Mouse (Mus musculus) left cerebral cortex, adult 2 months (tissue): ENCODE measurements at regions not wholly inside any gene's neighbourhood (a gene's known extent, or its start where the extent isn't known, plus 50 kb on each side); places are given as distances from the start of the nearest gene placed in this dataset.
A peak's percentile ranks its signal among the peaks of the same experiment; 100 is the strongest.
"Not testable (repeated sequence)": the region's sequence is repeated elsewhere in the genome, so short reads cannot be mapped to it uniquely, and the experiment has no call there.

ENCODE experiments used
- DNase-seq, 2 experiments: peaks; one replicate each; pipeline ENCODE4 v3.0.0; 2021 to 2022; ENCODE audit warnings: low spot score in 2 of 2, mixed read lengths in 1 of 2; ENCODE audit errors: extremely low spot score in 1 of 2
- H3K27ac ChIP-seq: fragments of 200-600 bp; 2 replicates; pipeline ENCODE4 v1.8.1; 2022
- H3K4me3 ChIP-seq: fragments of 200-600 bp; 2 replicates; pipeline ENCODE4 v1.8.1; 2022
- CTCF ChIP-seq: fragments of 200-600 bp; IDR thresholded peaks from 2 replicates; pipeline ENCODE4 v1.8.1; 2022; ENCODE audit warnings: antibody characterized with exemption, mild to moderate bottlenecking, moderate library complexity
- intact Hi-C: fragments of 180-260 bp; cut with DNase I; formaldehyde crosslinking; loops from one replicate; pipeline ENCODE4 v1.15.1; 2025

DNA sequence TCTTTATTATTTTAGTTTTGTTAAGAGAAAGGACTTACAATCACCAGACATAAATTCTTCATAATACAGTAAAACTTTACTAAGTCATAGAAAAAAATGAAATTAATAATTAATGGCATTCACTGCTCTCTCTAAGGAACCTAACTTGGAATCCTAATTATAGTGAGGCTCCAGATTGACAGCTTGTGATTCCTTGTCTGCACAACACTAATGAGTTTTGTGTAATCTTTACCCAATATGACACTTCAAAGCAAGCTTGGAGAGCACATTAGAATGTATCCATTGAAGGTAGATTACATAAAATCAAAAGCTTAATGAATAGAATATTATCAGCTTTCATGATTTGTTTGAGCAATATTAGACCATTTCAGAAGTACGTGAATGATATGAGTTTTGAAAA, 1914.7 kb downstream of the Efna5 start:
- H3K4me3 ChIP-seq = no peak overlapping the region
- TF ChIP-seq CTCF = no peak
- no peak for DNase-seq
- no peak overlapping the region for H3K27ac ChIP-seq
- intact Hi-C loops = no loop called here

DNA sequence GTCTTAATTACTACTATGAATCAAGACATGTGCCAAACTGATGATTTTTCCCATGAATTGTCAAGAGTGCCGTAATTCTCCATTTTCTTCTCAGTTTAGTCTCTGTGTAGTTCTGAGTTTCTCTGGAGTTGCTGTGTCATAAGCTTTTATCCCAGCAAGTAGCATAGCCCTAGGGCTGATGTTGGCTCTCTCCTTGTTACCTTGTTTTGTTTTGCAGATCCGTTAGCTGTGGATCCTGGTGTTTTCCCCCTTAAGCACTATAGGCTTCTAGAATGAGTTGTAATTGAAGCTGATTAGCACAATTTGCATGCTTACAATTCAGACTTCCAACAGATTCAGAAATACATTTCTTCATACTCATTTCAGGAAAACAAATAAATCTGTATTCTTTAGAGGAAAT, 1915.5 kb downstream of the Efna5 start:
- intact Hi-C loops = no loop called here
- TF ChIP-seq CTCF = no peak
- no peak for DNase-seq
- no peak overlapping the region for H3K4me3 ChIP-seq
- no peak overlapping the region for H3K27ac ChIP-seq

DNA sequence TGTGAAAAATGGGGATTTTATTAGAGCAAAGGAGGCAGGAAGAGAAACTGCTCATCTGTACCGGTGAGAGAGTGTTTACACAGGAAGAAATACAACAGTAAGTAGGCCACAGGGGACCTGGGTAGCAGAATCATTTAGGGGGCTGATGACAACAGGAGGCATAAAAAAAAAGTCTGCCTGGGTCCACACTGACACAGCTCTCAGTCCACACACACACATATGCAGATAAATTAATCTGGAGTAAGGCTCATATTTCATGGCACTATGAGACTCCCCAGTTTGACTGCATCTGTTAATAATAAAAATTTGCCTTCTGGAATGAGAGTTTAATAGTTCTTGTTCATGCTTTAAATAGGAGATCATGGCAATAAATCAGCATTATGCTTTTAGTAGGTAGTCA, 1929.7 kb downstream of the Efna5 start:
- intact Hi-C loops = no loop called here
- no peak for DNase-seq

DNA sequence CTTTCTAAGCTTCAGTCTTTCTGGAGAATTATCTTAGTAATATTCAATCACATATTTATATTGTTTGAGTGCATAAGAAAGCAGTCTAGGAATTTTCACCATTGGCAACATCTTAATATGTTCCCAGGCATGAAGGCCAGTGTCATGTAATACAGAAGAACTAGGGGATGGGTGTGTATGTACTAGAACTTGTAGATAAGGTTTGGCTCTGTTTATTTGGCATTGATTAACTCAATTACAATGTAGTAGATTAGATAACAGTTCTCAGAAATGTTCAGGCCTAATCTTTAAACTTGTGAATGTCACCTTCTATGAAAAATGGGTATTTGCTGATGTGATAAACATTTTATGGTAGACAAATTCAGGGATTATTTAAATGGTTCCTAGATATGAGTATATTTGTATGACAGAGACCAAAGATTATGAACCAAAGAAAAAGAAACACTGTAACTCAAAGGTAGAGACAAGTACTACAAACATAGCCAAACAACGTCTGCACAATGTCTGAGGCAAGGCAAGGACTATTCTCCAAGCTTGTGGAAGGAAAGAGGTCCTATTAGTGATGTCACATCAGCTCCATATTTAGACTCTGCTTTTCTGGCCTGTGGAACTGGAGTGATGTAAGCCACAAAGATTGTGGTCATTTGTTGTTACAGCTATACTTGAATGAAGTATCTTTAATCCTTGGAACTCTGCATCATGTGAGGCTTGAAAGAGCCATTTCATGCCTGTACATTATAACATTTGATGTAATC, 1924.8 kb upstream of the Nudt12 start:
- H3K4me3 ChIP-seq = no peak overlapping the region
- no peak overlapping the region for H3K27ac ChIP-seq
- no peak for DNase-seq
- intact Hi-C loops = no loop called here
- no peak for TF ChIP-seq CTCF

More for the DNA sequence above, 1929.7 kb downstream of the Efna5 start:
- no peak for TF ChIP-seq CTCF
- Histone ChIP-seq H3K27ac (no peak overlapping the region), H3K4me3 (no peak overlapping the region)

DNA sequence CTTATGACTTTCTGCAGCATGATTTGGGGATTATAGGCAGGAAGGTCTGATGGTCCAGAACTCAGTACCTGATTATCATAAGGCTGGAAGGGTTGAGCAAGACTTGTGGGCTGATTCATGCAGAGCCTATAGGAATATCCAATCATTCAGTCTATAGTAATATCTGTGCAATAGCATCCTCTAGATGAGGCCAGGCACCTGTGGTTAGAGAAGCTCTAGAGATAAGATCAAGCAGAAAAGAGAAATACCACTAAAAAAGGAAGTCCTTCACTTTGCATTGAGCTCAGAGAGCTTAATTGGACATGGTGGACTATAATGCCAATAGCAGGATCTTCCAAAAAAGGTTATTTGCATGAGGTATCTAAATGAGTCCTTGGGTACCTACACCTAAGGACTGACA, 1921.1 kb upstream of the Nudt12 start:
- Histone ChIP-seq H3K27ac (no peak overlapping the region), H3K4me3 (no peak overlapping the region)
- intact Hi-C loops = no loop called here
- TF ChIP-seq CTCF = no peak
- DNase-seq = no peak

DNA sequence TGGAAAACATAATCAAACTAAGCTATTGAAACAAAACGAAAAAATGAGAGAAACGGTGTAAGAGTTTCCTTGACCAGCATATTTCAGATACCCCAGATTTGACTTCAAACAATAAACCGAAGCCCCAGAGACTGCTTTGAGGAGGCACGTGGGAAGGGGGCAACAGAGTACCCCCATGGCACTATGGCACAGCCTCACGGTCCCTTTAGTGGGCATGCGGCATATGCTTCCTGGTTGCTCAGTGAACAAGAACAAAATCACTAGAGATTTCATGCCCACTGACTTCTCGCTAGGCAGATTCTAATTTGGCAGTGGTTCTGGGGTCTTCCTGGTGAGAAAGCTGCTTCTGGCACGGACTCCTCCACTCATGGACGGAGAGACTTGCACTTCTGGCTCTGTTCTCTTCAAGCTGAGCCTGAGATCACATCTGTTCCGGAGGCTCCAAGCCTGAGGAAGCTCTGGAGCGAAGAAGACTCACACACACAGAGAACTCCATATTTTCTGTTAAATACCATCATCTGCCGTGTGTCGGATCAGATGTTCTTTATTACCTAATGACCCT, 1912.7 kb upstream of the Nudt12 start:
- no peak for TF ChIP-seq CTCF
- Histone ChIP-seq H3K27ac (no peak overlapping the region), H3K4me3 (no peak overlapping the region)
- intact Hi-C loops = no loop called here
- DNase-seq = peak; percentile 6 to 9

DNA sequence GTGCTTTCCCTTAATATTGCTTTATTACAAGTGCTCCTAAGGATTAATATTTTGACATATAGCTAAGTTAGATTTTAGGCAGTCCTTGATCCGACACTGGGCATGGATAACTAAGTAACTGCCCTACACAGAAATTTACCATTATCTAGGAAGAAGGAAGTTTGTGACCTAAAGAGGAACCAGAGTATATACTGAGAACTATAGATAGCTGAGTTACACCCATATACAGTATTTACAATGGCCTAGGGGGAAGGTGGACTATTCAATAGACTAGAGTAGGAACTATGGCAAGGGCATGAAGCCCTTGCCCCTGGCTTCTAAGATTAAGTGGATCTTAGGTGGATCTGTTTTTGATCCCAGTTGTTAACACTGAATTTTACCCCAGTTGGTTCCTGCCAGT, 1869.5 kb upstream of the Nudt12 start:
- intact Hi-C loops, H3K27ac ChIP-seq, DNase-seq, H3K4me3 ChIP-seq: not testable (repeated sequence)

DNA sequence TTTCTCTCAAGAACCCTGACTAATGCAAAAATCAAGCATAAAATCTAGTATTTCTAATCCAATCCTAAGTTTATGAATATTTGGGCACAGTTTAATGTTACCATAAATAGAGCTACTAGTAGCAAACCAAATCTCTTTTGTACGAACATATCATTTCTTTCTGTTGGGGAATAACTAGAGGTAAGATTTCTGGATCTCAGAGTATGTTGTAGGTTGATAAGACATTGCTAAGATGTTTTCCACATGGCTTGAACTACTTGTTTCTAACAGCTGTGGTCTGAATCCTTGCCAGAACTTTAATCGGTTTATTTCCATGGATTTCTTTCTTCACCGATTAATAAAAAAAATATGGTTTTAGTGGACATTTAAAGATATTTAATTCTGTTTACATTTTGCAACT, 1844.3 kb upstream of the Nudt12 start:
- no peak for DNase-seq
- H3K27ac ChIP-seq = no peak overlapping the region
- no peak overlapping the region for H3K4me3 ChIP-seq
- no peak for TF ChIP-seq CTCF
- intact Hi-C loops = no loop called here

DNA sequence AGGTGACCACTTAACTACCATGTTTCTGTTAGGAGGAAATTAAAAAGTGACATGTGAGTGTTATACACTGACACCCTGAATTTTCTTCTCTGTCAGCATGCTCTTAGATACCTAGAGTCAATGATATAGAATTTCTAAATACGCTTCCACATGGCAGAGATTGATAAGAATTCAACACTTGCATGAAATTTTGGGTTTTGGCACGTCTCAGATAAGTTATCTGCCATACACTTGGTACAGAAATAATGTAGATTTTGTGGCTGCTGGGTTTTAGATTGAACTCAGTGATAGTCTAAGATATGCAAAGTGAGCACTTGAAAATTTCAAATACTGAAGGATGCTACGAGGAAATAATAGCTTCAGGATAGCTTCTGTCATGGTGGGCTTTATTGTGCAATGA, 1841.5 kb upstream of the Nudt12 start:
- DNase-seq = no peak

DNA sequence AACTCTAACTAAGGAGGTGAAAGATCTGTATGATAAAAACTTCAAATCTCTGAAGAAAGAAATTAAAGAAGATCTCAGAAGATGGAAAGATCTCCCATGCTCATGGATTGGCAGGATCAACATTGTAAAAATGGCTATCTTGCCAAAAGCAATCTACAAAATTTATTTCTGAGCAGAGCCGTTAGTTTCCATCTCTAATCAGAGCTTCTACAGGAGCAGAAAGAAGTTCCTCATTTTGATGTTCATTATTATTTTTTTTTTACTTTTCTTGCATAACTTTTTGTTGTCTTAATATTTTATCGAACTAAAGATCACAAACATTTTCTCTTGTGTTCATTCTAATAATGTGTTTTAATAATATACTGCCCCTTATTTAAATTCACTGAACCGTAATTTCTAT, 1825.6 kb upstream of the Nudt12 start:
- H3K27ac ChIP-seq, H3K4me3 ChIP-seq, intact Hi-C loops, DNase-seq: not testable (repeated sequence)

More for the DNA sequence above, 1841.5 kb upstream of the Nudt12 start:
- Histone ChIP-seq H3K27ac (no peak overlapping the region), H3K4me3 (no peak overlapping the region)
- TF ChIP-seq CTCF = no peak
- intact Hi-C loops = no loop called here

DNA sequence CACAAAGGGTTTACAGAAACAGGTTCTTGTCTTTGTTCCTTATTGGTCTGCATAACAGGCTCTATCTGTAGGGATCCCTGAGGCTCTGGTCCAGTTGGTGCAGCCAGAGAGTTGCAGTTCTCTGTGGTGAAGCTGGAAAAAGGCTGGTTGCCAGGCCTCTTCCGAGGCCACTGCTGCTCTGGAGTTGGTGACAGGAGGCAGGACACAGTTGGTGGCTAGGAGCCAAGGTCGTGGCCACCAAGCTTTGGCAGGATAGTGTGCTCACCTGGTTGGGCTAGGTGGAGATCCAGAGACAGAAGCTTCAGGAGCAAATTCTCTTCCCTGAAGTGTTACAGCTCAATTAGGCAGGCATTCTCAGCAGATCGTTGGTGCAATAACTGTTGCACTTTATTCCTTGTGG, 1819.4 kb upstream of the Nudt12 start:
- Histone ChIP-seq H3K27ac (no peak overlapping the region), H3K4me3 (no peak overlapping the region)
- intact Hi-C loops = no loop called here
- no peak for DNase-seq
- TF ChIP-seq CTCF = no peak

DNA sequence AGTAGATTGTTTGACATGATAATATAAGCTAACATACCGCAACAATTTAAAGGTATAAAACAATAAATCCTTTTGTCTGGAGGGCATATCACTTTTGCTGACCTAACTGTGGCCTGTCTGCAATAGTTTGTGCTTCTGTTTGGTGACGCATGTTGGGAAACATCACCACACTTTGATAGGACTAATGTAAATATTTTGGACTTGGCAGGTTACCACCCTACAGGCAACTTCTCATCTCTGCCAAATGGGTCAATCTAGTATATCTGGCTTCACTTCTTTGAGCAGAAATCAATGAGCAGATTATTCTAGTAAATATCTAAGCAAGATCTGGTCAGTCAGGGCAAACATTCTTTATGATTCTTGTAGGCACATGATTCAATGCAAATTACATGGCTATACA, 1817.3 kb upstream of the Nudt12 start:
- no peak overlapping the region for H3K27ac ChIP-seq
- DNase-seq = no peak
- H3K4me3 ChIP-seq = no peak overlapping the region
- intact Hi-C loops = no loop called here
- TF ChIP-seq CTCF = no peak
